Mouse (Mus musculus) heart, adult 2 months (tissue): ENCODE results near the gene Olfr718-ps1. TPM values are rescaled to one million over a fixed set of nuclear protein-coding genes. Genes with fewer than 3 reads are reported as not detected.

Source experiments
- DNase-seq, 2 experiments: peaks; one replicate each; pipeline ENCODE4 v3.0.0; 2021
- H3K27ac ChIP-seq: fragments of 200-600 bp; 2 replicates; pipeline ENCODE4 v1.8.1; 2022
- H3K27me3 ChIP-seq: fragments of 200-500 bp; 2 replicates; pipeline ENCODE4 v1.6.1; 2012; ENCODE audit warnings: mild to moderate bottlenecking, low read length, inconsistent platforms, mixed read lengths; ENCODE audit not compliant: control insufficient read depth, insufficient read depth
- H3K36me3 ChIP-seq: fragments of 200-500 bp; 2 replicates; pipeline ENCODE4 v1.6.1; 2012; ENCODE audit warnings: low read length, inconsistent platforms; ENCODE audit not compliant: control insufficient read depth, insufficient read depth
- H3K4me1 ChIP-seq: fragments of 200-500 bp; 2 replicates; pipeline ENCODE4 v1.6.1; 2011; ENCODE audit warnings: low read length; ENCODE audit not compliant: control insufficient read depth, insufficient read depth
- H3K4me3 ChIP-seq: fragments of 200-600 bp; 2 replicates; pipeline ENCODE4 v1.8.1; 2022
- H3K79me2 ChIP-seq: fragments of 200-500 bp; replicated peaks from 2 replicates; pipeline ENCODE4 v1.6.1; 2012; ENCODE audit warnings: mild to moderate bottlenecking, inconsistent platforms, low read length, moderate library complexity, mixed read lengths; ENCODE audit not compliant: control insufficient read depth, insufficient read depth
- H3K9ac ChIP-seq: fragments of 200-500 bp; 2 replicates; pipeline ENCODE4 v1.6.1; 2012; ENCODE audit warnings: low read depth, mild to moderate bottlenecking, control low read depth, inconsistent platforms, low read length, mixed read lengths
- CTCF ChIP-seq: fragments of 200-600 bp; IDR thresholded peaks from 2 replicates; pipeline ENCODE4 v1.8.1; 2022; ENCODE audit warnings: antibody characterized with exemption, mild to moderate bottlenecking, moderate library complexity
- EP300 ChIP-seq: fragments of 200-500 bp; IDR thresholded peaks from 2 replicates; pipeline ENCODE4 v1.6.1; 2011; ENCODE audit warnings: low read depth, low read length, control low read depth; ENCODE audit not compliant: insufficient read depth
- POLR2A ChIP-seq: fragments of 200-500 bp; IDR thresholded peaks from 2 replicates; pipeline ENCODE4 v1.6.1; 2011; ENCODE audit warnings: mild to moderate bottlenecking, low read depth, low read length, control low read depth; ENCODE audit not compliant: insufficient read depth
- WGBS: fragments of 180-500 bp; shearing (Covaris S2); methylation state at CpG from one replicate; pipeline ENCODE4 v1.1.7; 2018; 5-methylcytosine and 5-hydroxymethylcytosine counted together
- intact Hi-C: fragments of 180-260 bp; cut with DNase I; formaldehyde crosslinking; loops from one replicate; pipeline ENCODE4 v1.15.1; 2025
- polyA plus RNA-seq: library from polyadenylated mRNA; depleted of rRNA; stranded (reverse); fragments of >200 nt; gene quantifications from 2 replicates; pipeline ENCODE4 v1.2.3, GENCODE M21; 2012
- total RNA-seq, 2 experiments: library from RNA; stranded (reverse); gene quantifications; 2 replicates each; pipeline ENCODE4 v1.2.3; 2021

The Olfr718-ps1 gene
- total and polyA plus RNA-seq, 3 experiments = not detected

GRCm38 (mm10) chr5:143180255-143181076, 33.1 kb upstream of the Olfr718-ps1 start, which contains the start of the genes Rbak and Spdye4b:
TSS of gene Rbak (minus strand) at chr5:143180775.
TSS of gene Spdye4b (plus strand) at chr5:143181017.
- WGBS = 1% methylated on average over 57 of the region's 58 CpGs
- Histone ChIP-seq H3K27ac (peak within 1 kb of the TSS; percentile 81), H3K79me2 (no peaks in the 10 kb centered on the region), H3K4me3 (peak within 1 kb of the TSS; percentile 74), H3K9ac (peak within 1 kb of the TSS; percentile 95), H3K27me3 (no peaks in the 10 kb centered on the region), H3K4me1 (peaks cover 1% of the 10 kb centered on the region; the same call in 1 of the 2 replicates), H3K36me3 (no peaks in the 10 kb centered on the region)
- TF ChIP-seq CTCF = peak; percentile 13; the same call in 1 of the 2 replicates
- peak; percentile 77 for TF ChIP-seq EP300
- TF ChIP-seq POLR2A = peak; percentile 91
- peak; percentile 93 to 95 for DNase-seq
- intact Hi-C loops = loop anchor here (1.0 to 5.0 kb wide), 4 partner anchors 55 to 222 kb away; partner anchors contain the start of genes E130309D02Rik, Kdelr2, Rnf216 and Zfp12

GRCm38 (mm10) chr5:143179179-143179578, 31.8 kb upstream of the Olfr718-ps1 start:
- Histone ChIP-seq H3K4me1 (peaks cover 1% of the 10 kb centered on the region; the same call in 1 of the 2 replicates), H3K79me2 (no peaks in the 10 kb centered on the region), H3K27me3 (no peaks in the 10 kb centered on the region), H3K27ac (no peak overlapping the region), H3K4me3 (no peak overlapping the region), H3K36me3 (peaks cover 3% of the 10 kb centered on the region; the same call in 1 of the 2 replicates), H3K9ac (no peak overlapping the region)
- intact Hi-C loops = no loop called here
- DNase-seq = no peak
- WGBS = 42% methylated on average over 6 of the region's 6 CpGs
- TF ChIP-seq CTCF (peak; percentile 64), POLR2A (no peak)

GRCm38 (mm10) chr5:143177541-143178200, 30.3 kb upstream of the Olfr718-ps1 start:
- Histone ChIP-seq H3K4me3 (no peak overlapping the region), H3K27ac (no peak overlapping the region), H3K4me1 (peaks cover 1% of the 10 kb centered on the region; the same call in 1 of the 2 replicates), H3K79me2 (no peaks in the 10 kb centered on the region), H3K36me3 (peaks cover 3% of the 10 kb centered on the region; the same call in 1 of the 2 replicates), H3K9ac (no peak overlapping the region), H3K27me3 (no peaks in the 10 kb centered on the region)
- TF ChIP-seq CTCF (peak; percentile 40), POLR2A (no peak)
- 85% methylated on average over 3 of the region's 3 CpGs for WGBS
- intact Hi-C loops = no loop called here
- no peak for DNase-seq

- TF ChIP-seq POLR2A (no peak), EP300 (no peak), CTCF (no peak)
- H3K9ac ChIP-seq = no peak overlapping the region
- no peaks in the 10 kb centered on the region for H3K79me2 ChIP-seq
- no peak overlapping the region for H3K4me3 ChIP-seq
- H3K36me3 ChIP-seq = peaks cover 3% of the 10 kb centered on the region
- no peak for DNase-seq
- intact Hi-C loops = no loop called here
- WGBS = 93% methylated on average over 4 of the region's 4 CpGs
- no peak overlapping the region for H3K27ac ChIP-seq
- H3K4me1 ChIP-seq = peaks cover 1% of the 10 kb centered on the region; the same call in 1 of the 2 replicates
- no peaks in the 10 kb centered on the region for H3K27me3 ChIP-seq
These were observed 28.6 kb upstream of the Olfr718-ps1 start for GRCm38 (mm10) chr5:143175970-143176369.

GRCm38 (mm10) chr5:143165508-143166070, 18.2 kb upstream of the Olfr718-ps1 start:
- H3K4me1 ChIP-seq = no peaks in the 10 kb centered on the region
- H3K79me2 ChIP-seq = no peaks in the 10 kb centered on the region
- intact Hi-C loops = no loop called here
- no peak overlapping the region for H3K4me3 ChIP-seq
- WGBS = 16% methylated on average over 18 of the region's 18 CpGs
- no peak for TF ChIP-seq POLR2A
- TF ChIP-seq CTCF = no peak
- no peak for TF ChIP-seq EP300
- no peaks in the 10 kb centered on the region for H3K36me3 ChIP-seq
- no peak overlapping the region for H3K9ac ChIP-seq
- H3K27ac ChIP-seq = no peak overlapping the region
- no peaks in the 10 kb centered on the region for H3K27me3 ChIP-seq
- DNase-seq = peak in 1 of 2 experiments; percentile 11
